Mouse (Mus musculus): ENCODE results near the gene Dyrk1b. TPM values are rescaled to one million over a fixed set of nuclear protein-coding genes. Genes with fewer than 3 reads are reported as not detected.
A peak's percentile ranks its signal among the peaks of the same experiment; 100 is the strongest.

The Dyrk1b gene
- polyA plus RNA-seq, 1 experiment from 2014 or later: 13.5 TPM

DNA sequence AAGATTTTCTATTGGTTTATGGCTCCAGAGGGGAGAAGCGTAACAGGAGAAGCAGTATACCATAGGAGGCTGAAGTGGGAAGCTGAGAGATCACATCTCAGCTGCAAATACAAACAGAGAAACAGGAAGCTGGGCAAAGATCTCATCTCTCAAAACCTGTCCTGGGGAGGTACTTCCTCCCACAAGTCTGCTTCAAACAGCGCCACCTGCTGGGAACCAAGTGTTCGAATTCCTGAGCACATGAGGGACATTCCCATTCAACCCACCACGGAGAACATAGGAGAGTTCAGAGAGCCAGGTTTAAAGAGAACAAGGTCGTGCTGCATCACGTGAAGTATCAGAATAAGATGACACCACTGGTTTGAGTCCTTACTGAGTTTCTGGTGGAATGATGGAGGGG, 13.9 kb upstream of the Dyrk1b start:
- Histone ChIP-seq H3K27me3 (replicated peaks; ENCODE audit: control insufficient read depth, insufficient read depth, low read length) (no peaks in the 10 kb centered on the region), H3K4me2 (ENCODE audit: low read depth, low read length) (no peak overlapping the region), H3K4me1 (ENCODE audit: control insufficient read depth, insufficient read depth, low read length) (peaks cover 2% of the 10 kb centered on the region; the same call in 1 of the 2 replicates), H3K9me3 (ENCODE audit: control insufficient read depth, low read length) (0 out of 2 replicates have a peak, but pooled peaks cover 6% of the 10 kb centered on the region), H3K27ac (replicated peaks; ENCODE audit: low read depth, low read length) (no peak overlapping the region), H3K36me3 (ENCODE audit: control insufficient read depth, insufficient read depth, low read length) (no peaks in the 10 kb centered on the region), H3K4me3 (ENCODE audit: low read depth, low read length) (no peak overlapping the region), H3K9ac (ENCODE audit: low read depth, low read length) (no peak overlapping the region)
- WGBS: 82% methylated on average over 6 of the region's 6 CpGs
- DNase-seq (ENCODE audit: low spot score) (no peak), ATAC-seq (ENCODE audit: low read depth) (no peak)

DNA sequence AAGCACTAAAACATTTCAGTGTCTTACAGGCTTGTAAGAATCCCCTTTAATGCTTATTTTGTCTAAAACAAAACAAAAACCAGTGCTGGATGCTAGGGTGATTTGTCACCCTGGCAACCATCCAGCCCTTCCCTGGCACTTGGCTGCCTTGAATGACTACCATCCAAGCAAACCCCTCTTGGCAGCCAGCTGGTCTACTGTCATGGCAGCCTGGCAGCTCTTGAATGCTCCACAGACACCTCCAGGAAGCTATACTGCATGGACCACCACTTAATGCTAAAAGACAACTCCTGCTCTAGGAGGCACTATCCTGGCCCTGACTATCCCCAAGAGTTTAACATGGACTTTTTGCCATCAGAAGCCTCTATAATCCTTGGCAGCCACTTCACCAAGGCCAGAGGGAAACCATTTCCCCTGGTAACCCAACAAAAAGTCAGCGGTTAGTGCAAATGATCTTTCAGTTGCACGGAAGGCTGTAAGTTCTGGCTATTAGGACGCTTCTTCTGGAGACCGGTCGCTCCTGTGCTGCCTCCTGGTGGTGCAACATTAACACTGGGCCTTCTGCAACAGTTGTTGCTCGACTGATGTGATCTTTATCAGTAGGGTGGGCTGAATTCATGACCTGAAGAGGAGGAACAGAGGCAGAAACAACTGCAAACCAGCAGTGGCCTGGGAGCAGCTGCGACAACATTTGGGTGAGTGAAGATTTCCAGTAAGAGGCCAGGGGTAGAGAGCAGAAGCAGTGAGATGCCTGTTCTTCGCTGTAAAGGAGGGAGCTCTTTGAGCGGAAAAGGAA, 10.8 kb upstream of the Dyrk1b start:
- H3K27me3 ChIP-seq (replicated peaks; ENCODE audit: control insufficient read depth, insufficient read depth, low read length): no peaks in the 10 kb centered on the region
- ATAC-seq (ENCODE audit: low read depth) (peak; percentile 27; the same call in 1 of the 2 replicates), DNase-seq (ENCODE audit: low spot score) (peak; percentile 84)
- H3K4me2 ChIP-seq (ENCODE audit: low read depth, low read length): peak overlapping the region; percentile 76
- H3K9ac ChIP-seq (ENCODE audit: low read depth, low read length): peak overlapping the region; percentile 88
- WGBS: 10% methylated on average over 9 of the region's 9 CpGs
- H3K9me3 ChIP-seq (ENCODE audit: control insufficient read depth, low read length): 0 out of 2 replicates have a peak, but pooled peaks cover 6% of the 10 kb centered on the region
- no peaks in the 10 kb centered on the region for H3K36me3 ChIP-seq (ENCODE audit: control insufficient read depth, insufficient read depth, low read length)
- H3K4me1 ChIP-seq (ENCODE audit: control insufficient read depth, insufficient read depth, low read length): peaks cover 10% of the 10 kb centered on the region
- peak overlapping the region; percentile 85 for H3K4me3 ChIP-seq (ENCODE audit: low read depth, low read length)
- H3K27ac ChIP-seq (replicated peaks; ENCODE audit: low read depth, low read length): peak overlapping the region; percentile 89

DNA sequence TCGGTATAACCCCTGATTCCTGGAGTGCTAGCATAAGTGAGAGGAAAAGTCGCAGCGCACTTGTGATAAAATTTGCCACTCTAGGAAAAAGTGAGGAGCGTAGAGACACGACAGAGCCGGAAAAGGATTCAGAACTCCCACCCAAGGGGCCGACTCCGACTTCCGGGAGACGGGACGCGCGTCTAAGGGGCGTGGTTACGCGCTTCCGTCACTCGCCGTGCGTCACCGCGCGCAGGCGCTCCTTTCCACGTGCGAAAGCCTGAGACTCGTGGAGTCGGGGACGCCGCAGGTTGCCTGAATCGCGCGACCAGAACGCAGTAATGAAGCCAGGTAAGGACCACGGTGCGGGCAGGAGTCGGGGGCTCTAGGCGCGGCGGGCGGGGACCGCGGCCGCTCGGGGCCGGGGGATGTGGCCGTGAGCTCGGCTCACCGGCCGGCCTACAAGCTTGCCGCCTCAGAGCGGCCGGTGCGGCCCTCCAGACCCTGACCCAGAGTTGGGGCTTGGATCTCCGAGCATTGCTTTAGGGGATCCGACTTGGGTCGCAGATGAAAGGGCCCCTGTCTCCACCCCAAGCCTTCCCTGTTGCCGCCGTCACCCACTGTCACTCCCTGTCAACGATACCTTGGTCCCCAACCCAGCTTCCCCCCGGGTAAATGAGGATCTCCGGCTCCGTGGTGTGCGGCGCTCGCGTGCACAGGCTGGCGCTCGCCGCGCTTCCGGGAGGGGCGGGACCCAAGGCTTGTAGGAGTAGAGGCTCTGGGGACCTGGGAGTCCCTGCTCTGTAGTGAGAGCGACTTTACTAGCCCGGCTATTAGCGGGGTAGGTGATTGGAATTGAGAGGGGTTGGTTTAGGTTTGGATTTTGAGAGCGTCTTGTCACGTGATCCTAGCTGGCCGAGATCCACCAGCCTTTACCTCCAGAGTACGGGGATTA, 9.5 kb upstream of the Dyrk1b start, which contains the start of gene Fbl:
Gene Fbl, plus strand, starts transcription at position 222 of the 934 bp plus-strand sequence.
- no peaks in the 10 kb centered on the region for H3K27me3 ChIP-seq (replicated peaks; ENCODE audit: control insufficient read depth, insufficient read depth, low read length)
- peak; percentile 94 for ATAC-seq (ENCODE audit: low read depth)
- WGBS: under 1% methylated on average over 55 of the region's 80 CpGs
- H3K4me2 ChIP-seq (ENCODE audit: low read depth, low read length): peak within 1 kb of the TSS; percentile 76
- peaks cover 10% of the 10 kb centered on the region for H3K4me1 ChIP-seq (ENCODE audit: control insufficient read depth, insufficient read depth, low read length)
- peak; percentile 97 for DNase-seq (ENCODE audit: low spot score)
- peak within 1 kb of the TSS; percentile 88 for H3K9ac ChIP-seq (ENCODE audit: low read depth, low read length)
- 0 out of 2 replicates have a peak, but pooled peaks cover 6% of the 10 kb centered on the region for H3K9me3 ChIP-seq (ENCODE audit: control insufficient read depth, low read length)
- H3K27ac ChIP-seq (replicated peaks; ENCODE audit: low read depth, low read length): peak within 1 kb of the TSS; percentile 89
- peak within 1 kb of the TSS; percentile 85 for H3K4me3 ChIP-seq (ENCODE audit: low read depth, low read length)
- peaks cover under 1% of the 10 kb centered on the region; the same call in 1 of the 2 replicates for H3K36me3 ChIP-seq (ENCODE audit: control insufficient read depth, insufficient read depth, low read length)

DNA sequence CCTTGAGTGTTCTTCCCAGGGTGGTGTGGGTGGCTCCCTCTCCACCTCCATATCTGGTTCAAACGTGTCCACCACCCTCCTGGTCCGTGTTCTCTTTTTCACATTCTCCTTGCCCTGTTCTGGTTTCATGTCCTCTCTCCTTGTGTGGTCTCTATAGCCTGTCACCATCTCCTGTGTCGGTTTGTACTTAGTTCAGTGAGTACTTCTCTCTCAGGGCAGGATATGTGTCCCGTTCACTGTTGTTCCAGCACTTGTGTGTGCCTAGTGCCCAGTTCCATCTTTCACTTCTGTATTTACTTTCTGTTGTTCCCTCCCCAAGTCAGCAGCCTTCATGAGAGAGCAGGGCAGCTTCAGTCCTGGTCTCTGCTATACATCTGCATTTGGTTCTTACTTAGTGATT, 3.9 kb upstream of the Dyrk1b start:
- WGBS: 84% methylated on average over 4 of the region's 4 CpGs
- no peak overlapping the region for H3K9ac ChIP-seq (ENCODE audit: low read depth, low read length)
- DNase-seq (ENCODE audit: low spot score): no peak
- H3K27ac ChIP-seq (replicated peaks; ENCODE audit: low read depth, low read length): no peak overlapping the region
- H3K4me2 ChIP-seq (ENCODE audit: low read depth, low read length): no peak overlapping the region
- peaks cover 38% of the 10 kb centered on the region for H3K36me3 ChIP-seq (ENCODE audit: control insufficient read depth, insufficient read depth, low read length)
- H3K27me3 ChIP-seq (replicated peaks; ENCODE audit: control insufficient read depth, insufficient read depth, low read length): no peaks in the 10 kb centered on the region
- peaks cover 9% of the 10 kb centered on the region for H3K4me1 ChIP-seq (ENCODE audit: control insufficient read depth, insufficient read depth, low read length)
- ATAC-seq (ENCODE audit: low read depth): no peak
- H3K9me3 ChIP-seq (ENCODE audit: control insufficient read depth, low read length): no peaks in the 10 kb centered on the region
- no peak overlapping the region for H3K4me3 ChIP-seq (ENCODE audit: low read depth, low read length)

DNA sequence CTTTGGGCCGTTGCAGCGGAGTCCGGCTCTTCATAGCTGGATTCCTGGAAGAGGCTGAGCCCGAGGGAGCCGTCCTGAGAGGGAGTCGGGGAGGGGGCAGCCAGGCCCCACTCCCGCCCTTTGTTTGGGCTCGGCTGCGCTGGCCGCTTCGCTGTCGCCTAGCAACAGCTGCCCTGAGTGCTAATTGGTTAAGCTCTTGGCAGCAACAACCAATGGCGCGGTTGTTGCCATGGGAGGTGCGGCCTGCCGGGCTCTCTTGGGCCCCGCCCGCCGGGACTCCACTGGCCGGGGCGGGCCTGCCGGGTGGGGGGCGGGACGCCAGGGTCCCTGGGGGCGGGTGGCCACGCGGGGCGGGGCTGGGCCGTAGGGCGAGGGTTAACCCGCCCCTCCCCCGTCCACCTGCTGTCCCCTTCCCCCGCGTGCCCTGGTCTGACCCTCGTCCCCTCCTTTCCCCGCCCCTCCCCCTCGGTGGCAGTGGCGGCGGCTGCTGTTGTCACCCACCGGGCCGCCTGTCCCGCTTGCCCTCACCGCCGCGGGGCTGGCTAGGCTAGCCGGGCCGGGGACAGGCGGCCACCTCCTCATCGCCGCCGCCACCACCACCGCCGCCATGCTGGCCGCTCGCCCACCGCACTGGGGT, 590 bp downstream of the Dyrk1b start:
- peak overlapping the region; percentile 92 for H3K27ac ChIP-seq (replicated peaks; ENCODE audit: low read depth, low read length)
- peaks cover 6% of the 10 kb centered on the region; the same call in 1 of the 2 replicates for H3K4me1 ChIP-seq (ENCODE audit: control insufficient read depth, insufficient read depth, low read length)
- peak overlapping the region; percentile 90 for H3K9ac ChIP-seq (ENCODE audit: low read depth, low read length)
- DNase-seq (ENCODE audit: low spot score) (peak; percentile 99), ATAC-seq (ENCODE audit: low read depth) (peak; percentile 95)
- 0% methylated on average over 20 of the region's 56 CpGs for WGBS
- H3K27me3 ChIP-seq (replicated peaks; ENCODE audit: control insufficient read depth, insufficient read depth, low read length): no peaks in the 10 kb centered on the region
- peak overlapping the region; percentile 95 for H3K4me3 ChIP-seq (ENCODE audit: low read depth, low read length)
- peak overlapping the region; percentile 81 for H3K4me2 ChIP-seq (ENCODE audit: low read depth, low read length)
- peaks cover 74% of the 10 kb centered on the region for H3K36me3 ChIP-seq (ENCODE audit: control insufficient read depth, insufficient read depth, low read length)
- H3K9me3 ChIP-seq (ENCODE audit: control insufficient read depth, low read length): no peaks in the 10 kb centered on the region

DNA sequence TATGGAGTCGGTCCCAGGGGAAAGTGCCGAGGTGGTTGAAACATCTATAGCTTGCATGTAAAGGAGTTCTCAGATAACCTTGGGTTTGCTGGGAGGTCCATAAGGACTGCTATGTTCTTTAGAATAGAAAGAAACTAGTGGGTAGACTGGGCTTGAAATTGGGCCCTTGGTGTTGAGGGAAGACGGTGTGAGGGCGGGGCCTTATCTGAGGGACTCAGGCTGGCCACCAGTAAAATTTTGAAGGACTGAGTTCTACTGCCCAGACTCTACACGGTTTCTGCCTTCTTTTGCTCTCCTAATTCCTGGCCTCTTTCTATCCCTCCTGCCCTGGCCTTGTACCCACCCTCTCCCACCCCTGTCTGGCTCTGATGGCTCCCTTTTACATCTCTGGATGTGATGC, 1.6 kb downstream of the Dyrk1b start:
- whole genome bisulfite sequencing: 74% methylated on average over 5 of the region's 5 CpGs
- Histone ChIP-seq H3K27ac (replicated peaks; ENCODE audit: low read depth, low read length) (no peak overlapping the region), H3K9ac (ENCODE audit: low read depth, low read length) (peak overlapping the region; percentile 90), H3K4me1 (ENCODE audit: control insufficient read depth, insufficient read depth, low read length) (peaks cover 6% of the 10 kb centered on the region; the same call in 1 of the 2 replicates), H3K4me3 (ENCODE audit: low read depth, low read length) (peak overlapping the region; percentile 95), H3K36me3 (ENCODE audit: control insufficient read depth, insufficient read depth, low read length) (peaks cover 75% of the 10 kb centered on the region), H3K4me2 (ENCODE audit: low read depth, low read length) (peak overlapping the region; percentile 81), H3K27me3 (replicated peaks; ENCODE audit: control insufficient read depth, insufficient read depth, low read length) (no peaks in the 10 kb centered on the region), H3K9me3 (ENCODE audit: control insufficient read depth, low read length) (no peaks in the 10 kb centered on the region)
- DNase-seq (ENCODE audit: low spot score) (no peak), ATAC-seq (ENCODE audit: low read depth) (no peak)

DNA sequence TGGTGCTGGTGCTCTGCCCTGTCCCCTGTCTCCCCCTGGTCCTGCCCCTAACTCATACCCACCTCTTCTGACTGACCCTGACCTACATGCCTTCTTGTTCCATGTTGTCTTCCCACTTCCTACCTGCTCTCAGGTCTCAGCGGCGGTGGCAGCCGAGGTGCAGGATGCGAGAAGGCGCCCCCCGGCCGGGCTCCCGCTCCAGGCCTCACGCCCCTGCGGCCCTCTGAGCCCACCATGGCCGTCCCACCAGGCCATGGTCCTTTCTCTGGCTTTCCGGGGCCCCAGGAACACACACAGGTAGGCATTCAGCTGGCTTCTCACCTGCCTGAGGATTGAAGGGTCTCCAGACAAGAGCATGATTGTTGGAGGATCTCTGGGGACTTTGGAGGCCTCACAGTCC, 2.1 kb downstream of the Dyrk1b start:
- H3K4me1 ChIP-seq (ENCODE audit: control insufficient read depth, insufficient read depth, low read length): peaks cover 6% of the 10 kb centered on the region; the same call in 1 of the 2 replicates
- no peaks in the 10 kb centered on the region for H3K9me3 ChIP-seq (ENCODE audit: control insufficient read depth, low read length)
- no peak overlapping the region for H3K27ac ChIP-seq (replicated peaks; ENCODE audit: low read depth, low read length)
- H3K36me3 ChIP-seq (ENCODE audit: control insufficient read depth, insufficient read depth, low read length): peaks cover 75% of the 10 kb centered on the region
- H3K9ac ChIP-seq (ENCODE audit: low read depth, low read length): 0 out of 2 replicates have a peak overlapping the region, but pooled peaks have one; percentile 90
- WGBS: 98% methylated on average over 12 of the region's 12 CpGs
- ATAC-seq (ENCODE audit: low read depth): no peak
- H3K4me2 ChIP-seq (ENCODE audit: low read depth, low read length): peak overlapping the region; percentile 81; the same call in 1 of the 2 replicates
- H3K27me3 ChIP-seq (replicated peaks; ENCODE audit: control insufficient read depth, insufficient read depth, low read length): no peaks in the 10 kb centered on the region
- H3K4me3 ChIP-seq (ENCODE audit: low read depth, low read length): no peak overlapping the region
- no peak for DNase-seq (ENCODE audit: low spot score)

DNA sequence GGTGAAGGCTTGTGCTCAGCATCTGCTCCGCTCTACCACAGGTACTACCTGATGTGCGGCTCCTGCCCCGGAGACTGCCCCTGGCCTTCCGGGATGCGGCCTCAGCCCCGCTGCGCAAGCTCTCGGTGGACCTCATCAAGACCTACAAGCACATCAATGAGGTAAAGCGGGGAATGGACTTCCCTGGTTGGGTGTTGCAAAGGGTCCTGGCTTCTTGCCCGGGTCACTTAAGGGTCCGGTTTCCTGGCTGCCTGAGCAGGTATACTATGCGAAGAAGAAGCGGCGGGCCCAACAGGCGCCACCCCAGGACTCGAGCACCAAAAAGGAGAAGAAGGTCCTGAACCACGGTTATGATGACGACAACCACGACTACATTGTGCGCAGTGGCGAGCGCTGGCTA, 3.1 kb downstream of the Dyrk1b start:
- ATAC-seq (ENCODE audit: low read depth) (no peak), DNase-seq (ENCODE audit: low spot score) (no peak)
- Histone ChIP-seq H3K4me1 (ENCODE audit: control insufficient read depth, insufficient read depth, low read length) (peaks cover 6% of the 10 kb centered on the region; the same call in 1 of the 2 replicates), H3K9me3 (ENCODE audit: control insufficient read depth, low read length) (no peaks in the 10 kb centered on the region), H3K27me3 (replicated peaks; ENCODE audit: control insufficient read depth, insufficient read depth, low read length) (no peaks in the 10 kb centered on the region), H3K4me3 (ENCODE audit: low read depth, low read length) (no peak overlapping the region), H3K4me2 (ENCODE audit: low read depth, low read length) (no peak overlapping the region), H3K9ac (ENCODE audit: low read depth, low read length) (no peak overlapping the region), H3K36me3 (ENCODE audit: control insufficient read depth, insufficient read depth, low read length) (peaks cover 75% of the 10 kb centered on the region), H3K27ac (replicated peaks; ENCODE audit: low read depth, low read length) (no peak overlapping the region)
- 97% methylated on average over 22 of the region's 22 CpGs for WGBS
